Mouse (Mus musculus) forebrain, embryonic 12.5 days (tissue): ENCODE measurements at regions not wholly inside any gene's neighbourhood (a gene's known extent, or its start where the extent isn't known, plus 50 kb on each side); places are given as distances from the start of the nearest gene placed in this dataset.

Source experiments
- ATAC-seq: fragments of 200-750 bp; cut with Nextera tagmentation; 2 replicates; pipeline ENCODE4 v1.8.0; 2017; ENCODE audit warnings: moderate TSS enrichment; ENCODE audit not compliant: low FRiP score
- H3K27ac ChIP-seq: fragments of 300-500 bp; sonication (generic); 2 replicates; pipeline ENCODE4 v1.5.1; 2016; ENCODE audit warnings: mild to moderate bottlenecking
- H3K27me3 ChIP-seq: fragments of 300-500 bp; sonication (generic); 2 replicates; pipeline ENCODE4 v1.6.1; 2016; ENCODE audit warnings: mild to moderate bottlenecking
- H3K36me3 ChIP-seq: fragments of 300-500 bp; sonication (generic); replicated peaks from 2 replicates; pipeline ENCODE4 v1.6.1; 2016; ENCODE audit warnings: mild to moderate bottlenecking
- H3K4me1 ChIP-seq: fragments of 300-500 bp; sonication (generic); 2 replicates; pipeline ENCODE4 v1.6.1; 2016
- H3K4me2 ChIP-seq: fragments of 300-500 bp; sonication (generic); 2 replicates; pipeline ENCODE4 v1.6.1; 2016; ENCODE audit warnings: mild to moderate bottlenecking, moderate library complexity
- H3K4me3 ChIP-seq: fragments of 300-500 bp; sonication (generic); replicated peaks from 2 replicates; pipeline ENCODE4 v1.5.1; 2016; ENCODE audit warnings: mild to moderate bottlenecking
- H3K9ac ChIP-seq: fragments of 300-500 bp; sonication (generic); 2 replicates; pipeline ENCODE4 v1.6.1; 2016; ENCODE audit warnings: mild to moderate bottlenecking
- H3K9me3 ChIP-seq: fragments of 300-500 bp; sonication (generic); 2 replicates; pipeline ENCODE4 v1.6.1; 2016
- WGBS: fragments of 180-500 bp; shearing (Covaris S2); methylation state at CpG from one replicate; pipeline ENCODE4 v1.1.7; 2016; 5-methylcytosine and 5-hydroxymethylcytosine counted together

DNA sequence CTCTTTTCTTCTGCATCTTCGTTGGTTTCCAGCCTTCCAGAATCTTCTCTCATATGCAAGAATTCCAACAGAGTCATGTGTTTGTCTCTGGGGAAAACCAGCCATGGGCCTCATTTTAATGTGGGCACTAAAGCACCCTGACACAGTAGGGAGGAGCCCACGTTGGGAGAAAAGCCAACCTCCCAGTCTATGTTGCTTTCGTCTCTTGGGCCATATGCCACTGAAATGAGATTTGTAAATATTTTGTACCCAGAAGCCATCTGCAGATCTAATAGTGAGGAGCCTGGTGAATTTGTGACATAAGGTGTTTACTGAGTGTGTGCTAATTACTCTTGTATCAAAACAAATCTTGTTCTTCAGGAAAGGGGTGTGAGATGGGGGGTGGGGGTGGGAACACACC lies 205.3 kb upstream of the Sulf2 start:
- 66% methylated on average over 3 of the region's 3 CpGs for whole genome bisulfite sequencing
- Histone ChIP-seq H3K4me2 (no peak overlapping the region), H3K4me3 (no peak overlapping the region), H3K27ac (no peak overlapping the region), H3K9me3 (no peaks in the 10 kb centered on the region), H3K9ac (no peak overlapping the region), H3K36me3 (no peaks in the 10 kb centered on the region), H3K4me1 (peaks cover 13% of the 10 kb centered on the region), H3K27me3 (peaks cover 20% of the 10 kb centered on the region)
- ATAC-seq = 0 out of 2 replicates have a peak, but pooled peaks have one; percentile 27

DNA sequence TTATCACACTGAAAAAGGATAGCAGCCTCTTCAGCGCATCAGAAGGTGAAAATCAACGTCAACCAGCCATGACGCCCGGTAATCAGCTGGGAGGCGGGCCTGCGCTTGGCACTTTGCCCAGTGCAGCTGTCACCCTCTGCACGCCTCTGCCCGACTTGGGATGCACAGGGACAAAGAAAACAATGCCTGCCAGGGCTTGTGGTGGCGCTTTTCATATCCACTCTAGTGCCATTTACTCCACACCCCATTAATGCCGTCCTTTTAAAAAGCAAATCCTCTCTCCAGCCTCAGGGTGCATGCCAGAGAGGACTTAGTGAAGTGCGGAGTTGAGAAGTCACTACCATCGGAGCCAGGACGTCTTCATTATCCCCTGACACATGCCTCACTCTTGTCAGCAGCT lies 204.5 kb upstream of the Sulf2 start:
- no peaks in the 10 kb centered on the region for H3K9me3 ChIP-seq
- ATAC-seq = peak; percentile 69; the same call in 1 of the 2 replicates
- H3K4me2 ChIP-seq = no peak overlapping the region
- WGBS = 30% methylated on average over 13 of the region's 13 CpGs
- H3K4me1 ChIP-seq = peaks cover 13% of the 10 kb centered on the region
- H3K4me3 ChIP-seq = no peak overlapping the region
- no peak overlapping the region for H3K9ac ChIP-seq
- no peaks in the 10 kb centered on the region for H3K36me3 ChIP-seq
- H3K27me3 ChIP-seq = peaks cover 24% of the 10 kb centered on the region
- H3K27ac ChIP-seq = peak overlapping the region; percentile 65

DNA sequence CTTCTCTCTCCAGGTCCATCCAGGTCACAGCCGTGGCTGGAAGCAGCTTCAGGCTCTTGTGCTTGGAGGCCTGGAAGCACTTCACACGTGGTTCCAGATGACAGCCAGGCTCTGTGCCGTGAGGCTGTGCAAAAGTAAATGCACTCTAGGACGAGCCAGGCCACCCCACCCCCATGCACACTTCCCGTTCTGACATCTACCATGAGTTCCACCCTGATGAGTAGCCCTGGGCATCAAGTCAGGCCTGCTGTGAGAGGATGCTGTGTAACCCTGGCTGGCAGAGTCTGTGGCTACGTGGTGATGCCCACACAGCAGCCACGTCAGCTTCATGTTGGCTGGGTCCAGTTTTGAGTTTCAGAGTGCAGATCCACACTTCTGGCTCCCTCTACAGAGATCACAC lies 202.4 kb upstream of the Sulf2 start:
- Histone ChIP-seq H3K27ac (no peak overlapping the region), H3K4me1 (peaks cover 27% of the 10 kb centered on the region), H3K9ac (no peak overlapping the region), H3K36me3 (no peaks in the 10 kb centered on the region), H3K4me2 (no peak overlapping the region), H3K27me3 (peaks cover 37% of the 10 kb centered on the region), H3K9me3 (no peaks in the 10 kb centered on the region), H3K4me3 (no peak overlapping the region)
- 79% methylated on average over 7 of the region's 7 CpGs for WGBS
- ATAC-seq = no peak

DNA sequence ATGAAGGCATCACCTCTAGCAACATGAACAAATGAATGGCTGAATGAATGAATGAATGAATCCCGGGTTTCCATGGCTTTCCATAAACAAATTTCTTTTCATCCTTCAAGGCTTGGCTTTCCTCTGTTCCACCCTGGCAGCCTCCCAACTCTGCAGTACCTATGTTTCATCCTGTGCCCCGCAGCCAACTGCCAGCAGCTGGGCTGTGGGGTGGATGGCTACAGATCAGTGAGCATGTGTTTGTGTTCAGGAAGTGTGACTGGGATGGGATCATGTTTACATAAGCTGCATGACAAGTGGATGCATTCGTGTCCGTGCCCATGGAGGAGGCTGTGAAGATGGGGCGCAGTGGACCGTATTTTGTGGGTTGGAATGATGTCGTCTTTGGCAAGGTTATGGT lies 200.5 kb upstream of the Sulf2 start:
- H3K27me3 ChIP-seq = peaks cover 50% of the 10 kb centered on the region
- H3K9ac ChIP-seq = no peak overlapping the region
- H3K36me3 ChIP-seq = no peaks in the 10 kb centered on the region
- no peak overlapping the region for H3K27ac ChIP-seq
- no peaks in the 10 kb centered on the region for H3K9me3 ChIP-seq
- no peak overlapping the region for H3K4me2 ChIP-seq
- 82% methylated on average over 7 of the region's 7 CpGs for WGBS
- peaks cover 28% of the 10 kb centered on the region for H3K4me1 ChIP-seq
- H3K4me3 ChIP-seq = no peak overlapping the region
- ATAC-seq = no peak

DNA sequence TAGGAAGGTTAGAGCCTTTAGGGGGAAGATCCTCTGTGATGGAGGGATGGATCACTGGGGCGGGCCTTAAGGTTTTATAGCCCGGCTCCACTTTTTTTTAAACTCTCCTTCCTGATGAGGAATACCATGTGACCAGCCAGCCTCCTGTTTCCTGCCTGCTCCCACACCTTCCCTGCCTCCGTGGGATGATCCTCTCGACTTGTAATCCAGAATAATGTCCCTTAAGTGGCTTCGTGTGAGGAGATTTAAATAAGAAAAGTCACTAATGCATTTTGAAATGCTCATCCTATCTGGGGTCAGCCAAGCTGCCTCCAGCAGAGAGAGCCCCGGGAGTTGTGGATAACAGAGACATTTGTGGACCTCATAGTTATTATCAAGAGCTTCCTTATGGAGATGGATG lies 200.0 kb upstream of the Sulf2 start:
- 65% methylated on average over 6 of the region's 6 CpGs for WGBS
- H3K36me3 ChIP-seq = no peaks in the 10 kb centered on the region
- H3K27ac ChIP-seq = no peak overlapping the region
- no peak overlapping the region for H3K9ac ChIP-seq
- H3K27me3 ChIP-seq = peaks cover 55% of the 10 kb centered on the region
- H3K4me3 ChIP-seq = no peak overlapping the region
- no peaks in the 10 kb centered on the region for H3K9me3 ChIP-seq
- ATAC-seq = no peak
- H3K4me2 ChIP-seq = no peak overlapping the region
- peaks cover 24% of the 10 kb centered on the region for H3K4me1 ChIP-seq

DNA sequence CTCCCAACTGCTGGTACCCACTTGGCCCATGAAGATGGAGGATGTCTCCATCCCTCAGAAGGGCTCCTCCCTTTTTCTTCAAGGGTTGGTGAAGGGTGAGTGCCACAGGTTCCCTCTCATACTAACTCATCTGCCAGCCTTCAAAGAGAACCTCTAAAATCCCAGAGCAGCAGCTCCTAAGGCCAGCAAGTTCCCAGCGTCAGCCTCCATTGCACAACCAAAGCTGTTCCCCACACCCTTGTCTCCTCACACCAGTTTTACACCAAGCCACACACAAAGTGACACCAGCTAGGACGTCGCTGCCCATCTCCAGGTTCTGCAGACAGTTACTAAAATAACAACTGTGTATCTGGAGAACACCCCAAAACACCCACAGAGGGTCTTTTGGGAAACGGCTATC lies 198.9 kb upstream of the Sulf2 start:
- Histone ChIP-seq H3K36me3 (no peaks in the 10 kb centered on the region), H3K27me3 (peaks cover 62% of the 10 kb centered on the region), H3K4me1 (peaks cover 14% of the 10 kb centered on the region), H3K4me3 (no peak overlapping the region), H3K4me2 (no peak overlapping the region), H3K9ac (no peak overlapping the region), H3K27ac (no peak overlapping the region), H3K9me3 (no peaks in the 10 kb centered on the region)
- WGBS = 89% methylated on average over 4 of the region's 4 CpGs
- ATAC-seq = no peak

DNA sequence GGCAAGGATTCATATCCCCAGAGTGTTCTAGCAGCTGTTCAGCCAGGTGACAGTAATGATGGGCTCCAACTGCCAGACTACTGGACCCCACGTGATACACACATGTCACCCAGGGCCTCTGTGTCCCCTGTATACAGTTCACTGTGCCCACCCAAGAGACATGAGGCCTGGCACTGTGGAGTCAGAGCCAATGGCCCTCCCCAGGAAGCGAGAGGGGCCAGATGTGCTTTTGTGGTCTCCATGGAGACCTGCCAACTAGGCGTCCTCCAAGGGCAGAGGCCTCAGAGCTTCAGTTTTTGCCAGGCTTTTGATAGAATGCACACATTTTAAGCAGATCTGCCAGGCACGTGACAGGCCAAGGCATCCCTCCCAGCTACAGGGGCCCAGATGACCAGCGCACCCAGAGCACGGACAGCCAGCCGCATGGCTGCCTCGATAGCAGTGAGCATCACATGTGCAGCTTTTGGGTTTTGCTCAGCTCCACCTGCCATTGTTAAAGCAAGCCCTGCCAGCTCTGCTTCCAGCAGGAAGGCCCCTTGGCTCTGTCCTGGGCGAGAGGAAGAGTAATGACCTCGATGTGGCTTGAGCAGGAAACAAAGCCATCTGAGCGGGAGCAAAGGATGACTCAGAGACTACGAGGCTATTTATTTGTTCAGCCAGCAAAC lies 198.1 kb upstream of the Sulf2 start:
- Histone ChIP-seq H3K27me3 (peaks cover 62% of the 10 kb centered on the region), H3K9ac (no peak overlapping the region; the same call in 1 of the 2 replicates), H3K4me3 (no peak overlapping the region), H3K27ac (no peak overlapping the region), H3K4me2 (no peak overlapping the region), H3K4me1 (peaks cover 14% of the 10 kb centered on the region), H3K36me3 (no peaks in the 10 kb centered on the region), H3K9me3 (no peaks in the 10 kb centered on the region)
- 0 out of 2 replicates have a peak, but pooled peaks have one; percentile 32 for ATAC-seq
- 72% methylated on average over 12 of the region's 12 CpGs for WGBS

DNA sequence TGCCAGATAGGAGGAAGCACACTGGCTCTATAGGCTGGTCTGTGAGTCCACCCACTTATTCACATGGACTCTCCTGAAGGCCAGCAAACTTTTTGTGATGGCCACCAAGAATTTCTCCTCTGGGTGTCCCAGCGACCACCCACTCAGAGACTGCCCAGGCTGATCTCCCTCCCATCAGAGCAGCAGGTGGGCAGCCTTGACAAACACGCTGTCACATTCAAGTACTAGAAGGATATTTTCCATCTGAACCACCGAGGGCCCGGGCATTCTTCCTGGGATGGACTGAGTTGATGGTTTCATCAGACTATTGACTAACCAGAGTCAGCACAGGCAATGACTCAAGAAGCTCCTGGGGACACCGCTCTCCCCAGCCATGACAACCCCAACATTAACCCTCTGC lies 196.5 kb upstream of the Sulf2 start:
- Histone ChIP-seq H3K9ac (no peak overlapping the region), H3K27me3 (peaks cover 65% of the 10 kb centered on the region)

DNA sequence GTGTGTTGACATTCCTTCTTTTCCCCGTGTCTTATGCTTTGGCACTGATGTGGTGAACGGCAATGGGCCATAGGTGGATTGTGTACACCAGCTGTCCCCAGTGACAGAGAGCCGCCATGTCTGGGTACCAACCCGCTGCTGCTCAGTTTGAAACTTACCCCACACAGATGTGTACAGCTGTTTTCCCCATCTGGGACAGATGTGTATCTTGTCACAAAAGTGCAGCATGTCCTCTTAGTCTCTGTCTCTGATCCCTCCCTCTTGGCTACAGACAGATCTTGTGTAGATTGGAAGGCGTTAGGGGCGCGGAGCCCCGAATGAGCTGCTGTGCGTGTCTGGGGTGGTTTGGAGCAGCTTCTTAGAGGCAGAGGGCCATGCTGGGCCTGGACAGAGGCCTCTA lies 196.1 kb upstream of the Sulf2 start:
- no peak overlapping the region for H3K27ac ChIP-seq
- H3K36me3 ChIP-seq = no peaks in the 10 kb centered on the region; the same call in 1 of the 2 replicates
- peaks cover 65% of the 10 kb centered on the region for H3K27me3 ChIP-seq
- 90% methylated on average over 9 of the region's 9 CpGs for WGBS
- H3K9me3 ChIP-seq = no peaks in the 10 kb centered on the region
- H3K4me2 ChIP-seq = no peak overlapping the region
- H3K4me1 ChIP-seq = peaks cover 28% of the 10 kb centered on the region
- no peak overlapping the region for H3K4me3 ChIP-seq
- no peak for ATAC-seq
- no peak overlapping the region for H3K9ac ChIP-seq

More for the DNA sequence above, 196.5 kb upstream of the Sulf2 start:
- no peak overlapping the region for H3K27ac ChIP-seq
- peaks cover 24% of the 10 kb centered on the region for H3K4me1 ChIP-seq
- ATAC-seq = no peak
- H3K4me3 ChIP-seq = no peak overlapping the region
- no peaks in the 10 kb centered on the region for H3K9me3 ChIP-seq
- H3K36me3 ChIP-seq = no peaks in the 10 kb centered on the region; the same call in 1 of the 2 replicates
- H3K4me2 ChIP-seq = no peak overlapping the region
- WGBS = 89% methylated on average over 5 of the region's 5 CpGs

DNA sequence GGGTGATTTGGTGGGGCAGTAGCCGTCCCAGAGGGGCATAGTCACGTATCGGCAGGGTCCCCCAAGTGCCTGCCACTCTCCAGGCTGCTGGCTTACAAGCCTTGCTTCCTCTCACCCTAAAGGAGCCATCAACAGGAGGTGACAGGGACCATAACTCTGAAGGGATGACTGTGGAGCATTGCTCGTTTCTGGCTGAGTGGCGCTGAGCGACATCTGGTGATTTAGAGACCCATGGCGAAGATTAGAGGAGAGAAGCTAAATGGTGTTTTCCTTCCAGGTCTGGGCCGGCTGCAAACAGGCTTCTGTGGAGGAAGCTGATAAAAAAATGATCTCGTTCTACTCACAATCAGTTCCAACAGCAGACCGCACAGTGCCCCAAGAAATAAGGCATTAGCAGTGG lies 193.2 kb upstream of the Sulf2 start:
- Histone ChIP-seq H3K9ac (no peak overlapping the region), H3K27me3 (peaks cover 69% of the 10 kb centered on the region), H3K27ac (no peak overlapping the region), H3K4me3 (no peak overlapping the region), H3K4me2 (no peak overlapping the region), H3K9me3 (no peaks in the 10 kb centered on the region), H3K36me3 (no peaks in the 10 kb centered on the region; the same call in 1 of the 2 replicates), H3K4me1 (peaks cover 44% of the 10 kb centered on the region)
- WGBS = 75% methylated on average over 10 of the region's 10 CpGs
- no peak for ATAC-seq

DNA sequence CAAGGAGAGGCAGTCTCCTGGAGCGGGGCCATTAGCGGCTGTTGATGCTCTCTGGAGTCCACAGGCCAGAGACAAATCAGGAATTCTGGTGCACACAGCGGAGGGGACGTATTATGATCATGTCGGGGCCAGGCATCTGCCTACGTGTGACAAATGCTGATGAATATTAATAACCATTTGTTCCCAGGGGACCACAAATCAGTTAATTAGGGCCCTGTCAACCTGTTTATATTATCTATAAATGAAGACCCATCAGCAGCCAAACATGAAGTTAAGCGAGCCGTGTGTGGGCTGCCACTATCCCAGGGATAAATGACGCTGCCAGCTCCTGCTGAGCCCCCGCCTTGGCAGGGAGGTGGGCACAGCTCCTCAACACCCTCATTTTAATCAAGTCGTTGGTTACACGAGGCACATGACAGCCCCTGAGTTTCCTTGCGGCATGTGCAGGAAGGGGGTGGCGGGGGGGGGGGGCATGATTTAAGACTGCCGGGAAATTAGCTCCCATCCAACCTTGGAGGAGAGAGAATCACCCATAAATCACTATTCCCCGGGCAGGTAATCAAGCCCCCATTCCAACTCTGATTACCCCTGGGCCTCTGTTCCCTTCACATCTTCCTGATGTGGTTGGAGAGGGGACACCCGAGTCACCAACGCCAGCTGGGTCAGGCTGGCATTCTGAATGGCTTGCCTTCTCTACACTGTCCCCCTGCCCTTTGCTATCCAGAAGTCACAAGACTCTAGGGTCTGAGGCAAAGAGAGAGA lies 191.1 kb upstream of the Sulf2 start:
- Histone ChIP-seq H3K27me3 (peaks cover 65% of the 10 kb centered on the region), H3K9ac (no peak overlapping the region), H3K4me1 (peaks cover 36% of the 10 kb centered on the region), H3K36me3 (no peaks in the 10 kb centered on the region; the same call in 1 of the 2 replicates), H3K4me2 (no peak overlapping the region), H3K4me3 (no peak overlapping the region), H3K9me3 (no peaks in the 10 kb centered on the region), H3K27ac (no peak overlapping the region; the same call in 1 of the 2 replicates)
- ATAC-seq = peak; percentile 75
- WGBS = 39% methylated on average over 18 of the region's 18 CpGs

DNA sequence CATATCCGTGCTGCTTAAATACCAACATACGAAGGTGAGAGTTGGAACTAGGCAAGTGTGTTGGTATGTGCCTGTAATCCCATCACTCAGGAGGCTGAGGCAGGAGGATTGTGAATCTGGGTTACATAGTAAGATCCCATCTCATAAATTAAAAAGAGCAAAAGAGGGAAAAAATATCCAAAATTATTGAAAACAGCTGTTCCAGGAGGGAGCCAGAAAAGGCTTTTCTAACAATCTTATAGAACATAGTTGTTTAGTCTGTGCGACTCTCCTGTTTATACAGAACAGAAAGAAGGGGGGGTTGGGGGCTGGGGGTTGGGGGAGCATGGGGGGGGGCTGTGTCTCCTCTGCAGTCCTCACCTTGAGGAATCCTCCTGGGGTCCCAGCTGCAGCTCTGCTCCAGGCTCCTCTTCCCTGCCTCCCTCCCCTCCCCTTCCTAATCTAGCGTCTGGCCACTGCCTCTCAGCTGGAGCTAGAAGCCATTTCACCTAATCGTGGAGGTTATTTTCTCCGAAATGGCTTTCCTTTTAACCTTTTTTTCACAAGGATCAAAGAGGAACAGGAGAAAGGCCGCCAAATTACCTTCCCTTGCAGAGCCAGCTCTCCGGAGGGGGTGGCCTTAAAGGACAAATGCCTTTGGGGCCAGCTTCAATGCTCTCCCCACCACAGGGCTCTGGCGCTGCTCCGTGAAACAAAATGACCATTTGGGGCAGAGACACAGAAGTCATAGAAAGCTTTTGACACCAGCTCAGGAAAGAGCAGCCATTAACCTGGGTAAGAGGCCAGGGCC lies 188.3 kb upstream of the Sulf2 start:
- H3K9ac ChIP-seq = no peak overlapping the region
- WGBS = 24% methylated on average over 10 of the region's 10 CpGs

More for the DNA sequence above, 188.3 kb upstream of the Sulf2 start:
- peaks cover 40% of the 10 kb centered on the region for H3K27me3 ChIP-seq
- H3K9me3 ChIP-seq = no peaks in the 10 kb centered on the region
- no peak for ATAC-seq
- no peak overlapping the region for H3K27ac ChIP-seq
- no peak overlapping the region for H3K4me2 ChIP-seq
- H3K4me3 ChIP-seq = no peak overlapping the region
- H3K4me1 ChIP-seq = peaks cover 36% of the 10 kb centered on the region
- H3K36me3 ChIP-seq = no peaks in the 10 kb centered on the region; the same call in 1 of the 2 replicates
